Mouse (Mus musculus) cerebellum, adult 2 months (tissue): Measurements from ENCODE around the gene Qrich1. TPM values are rescaled to one million over a fixed set of nuclear protein-coding genes. Genes with fewer than 3 reads are reported as not detected.
A peak's percentile ranks its signal among the peaks of the same experiment; 100 is the strongest.

Source experiments
- DNase-seq, 2 experiments: peaks; one replicate each; pipeline ENCODE4 v3.0.0; 2021
- H3K27ac ChIP-seq: fragments of 200-500 bp; 2 replicates; pipeline ENCODE4 v1.5.1; 2012; ENCODE audit warnings: low read length, control low read depth, inconsistent platforms; ENCODE audit not compliant: insufficient read depth
- H3K27me3 ChIP-seq: fragments of 200-500 bp; 2 replicates; pipeline ENCODE4 v1.6.1; 2012; ENCODE audit warnings: inconsistent platforms, mild to moderate bottlenecking, low read length, moderate library complexity; ENCODE audit not compliant: control insufficient read depth, insufficient read depth
- H3K4me1 ChIP-seq: fragments of 200-500 bp; 2 replicates; pipeline ENCODE4 v1.6.1; 2011; ENCODE audit warnings: low read length; ENCODE audit not compliant: control insufficient read depth, insufficient read depth
- H3K4me3 ChIP-seq: fragments of 200-500 bp; replicated peaks from 2 replicates; pipeline ENCODE3; 2011; ENCODE audit warnings: mild to moderate bottlenecking, low read depth, low read length, control low read depth; ENCODE audit not compliant: insufficient read depth
- CTCF ChIP-seq: fragments of 200-500 bp; IDR thresholded peaks from 2 replicates; pipeline ENCODE4 v1.5.1; 2011; ENCODE audit warnings: low read depth, mild to moderate bottlenecking, control low read depth, low read length, moderate library complexity, borderline replicate concordance; ENCODE audit not compliant: insufficient read depth
- POLR2A ChIP-seq: fragments of 200-500 bp; IDR thresholded peaks from 2 replicates; pipeline ENCODE4 v1.6.1; 2011; ENCODE audit warnings: low read length, control low read depth, borderline replicate concordance; ENCODE audit not compliant: insufficient read depth
- WGBS: fragments of 180-500 bp; shearing (Covaris S2); methylation state at CpG from one replicate; pipeline ENCODE4 v1.1.7; 2018; 5-methylcytosine and 5-hydroxymethylcytosine counted together
- polyA plus RNA-seq: library from polyadenylated mRNA; depleted of rRNA; stranded (reverse); fragments of >200 nt; gene quantifications from 2 replicates; pipeline ENCODE4 v1.2.3, GENCODE M21; 2012

Gene Qrich1
- polyA plus RNA-seq, 1 experiment = 117 TPM

GRCm38 (mm10) chr9:108489215-108489614 lies 27.4 kb upstream of the Qrich1 start:
- no peak overlapping the region for H3K4me3 ChIP-seq
- H3K27me3 ChIP-seq = no peaks in the 10 kb centered on the region
- WGBS = 93% methylated on average over 20 of the region's 20 CpGs
- H3K4me1 ChIP-seq = peaks cover 16% of the 10 kb centered on the region
- no peak for TF ChIP-seq POLR2A
- no peak for TF ChIP-seq CTCF
- DNase-seq = no peak
- peak overlapping the region; percentile 88; the same call in 1 of the 2 replicates for H3K27ac ChIP-seq

DNA sequence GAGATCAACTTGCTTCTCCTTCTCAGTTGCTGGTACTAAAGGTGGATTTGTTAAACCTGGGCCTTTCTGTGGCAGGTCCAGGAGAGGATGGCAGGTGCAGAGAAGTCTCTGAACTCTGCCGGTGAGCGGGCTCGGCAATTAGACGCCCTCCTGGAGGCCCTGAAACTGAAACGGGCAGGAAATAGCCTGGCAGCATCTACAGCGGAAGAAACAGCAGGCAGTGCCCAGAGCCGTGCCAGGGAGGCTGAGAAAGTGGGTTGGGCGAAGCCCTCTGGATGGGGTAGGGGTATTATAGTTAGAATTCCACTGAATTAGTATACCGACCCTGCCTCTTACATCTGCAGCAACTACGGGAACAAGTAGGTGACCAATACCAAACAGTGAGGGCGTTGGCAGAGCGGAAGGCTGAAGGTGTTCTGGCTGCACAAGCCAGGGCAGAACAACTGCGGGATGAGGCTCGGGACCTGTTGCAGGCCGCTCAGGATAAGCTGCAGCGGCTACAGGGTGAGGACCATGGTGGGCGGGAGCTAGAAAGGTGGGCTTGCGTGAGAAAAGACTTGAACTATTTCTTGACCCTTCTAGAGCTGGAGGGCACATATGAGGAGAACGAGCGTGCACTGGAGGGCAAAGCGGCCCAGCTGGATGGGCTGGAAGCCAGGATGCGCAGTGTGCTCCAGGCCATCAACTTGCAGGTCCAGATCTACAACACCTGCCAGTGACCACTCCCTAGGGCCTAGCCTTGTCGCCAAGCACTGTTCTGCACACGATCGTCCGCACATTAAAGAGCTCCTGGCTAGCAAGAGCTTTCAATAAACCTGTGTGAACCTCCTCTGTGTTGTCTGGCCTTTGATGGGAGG lies 26.7 kb upstream of the Qrich1 start:
- Histone ChIP-seq H3K27ac (peak overlapping the region; percentile 88), H3K4me1 (peaks cover 16% of the 10 kb centered on the region), H3K27me3 (no peaks in the 10 kb centered on the region), H3K4me3 (peak overlapping the region; percentile 77)
- no peak for TF ChIP-seq CTCF
- no peak for TF ChIP-seq POLR2A
- DNase-seq = peak in 1 of 2 experiments; percentile 37
- WGBS = 24% methylated on average over 26 of the region's 26 CpGs

- WGBS = under 1% methylated on average over 69 of the region's 69 CpGs
- no peak for TF ChIP-seq CTCF
- peak; percentile 81; the same call in 1 of the 2 replicates for TF ChIP-seq POLR2A
Observed at GRCm38 (mm10) chr9:108490559-108491285, 25.9 kb upstream of the Qrich1 start, which contains the start of gene Usp19. Usp19 (plus strand) TSS chr9:108490602.

GRCm38 (mm10) chr9:108491286-108491580 lies 25.4 kb upstream of the Qrich1 start:
- Histone ChIP-seq H3K4me3 (peak overlapping the region; percentile 77), H3K27me3 (no peaks in the 10 kb centered on the region), H3K4me1 (peaks cover 16% of the 10 kb centered on the region), H3K27ac (peak overlapping the region; percentile 91)
- DNase-seq = no peak
- WGBS = 4% methylated on average over 12 of the region's 12 CpGs
- no peak for TF ChIP-seq POLR2A
- no peak for TF ChIP-seq CTCF

More at GRCm38 (mm10) chr9:108490559-108491285, 25.9 kb upstream of the Qrich1 start, which contains the start of gene Usp19:
- Histone ChIP-seq H3K27ac (peak within 1 kb of the TSS; percentile 91), H3K27me3 (no peaks in the 10 kb centered on the region), H3K4me3 (peak within 1 kb of the TSS; percentile 77), H3K4me1 (peaks cover 16% of the 10 kb centered on the region)
- peak; percentile 96 to 98 for DNase-seq

GRCm38 (mm10) chr9:108492043-108492750 lies 24.4 kb upstream of the Qrich1 start:
- H3K4me3 ChIP-seq = peak overlapping the region; percentile 77
- peak in 1 of 2 experiments; percentile 34 for DNase-seq
- TF ChIP-seq POLR2A = no peak
- no peak for TF ChIP-seq CTCF
- peaks cover 16% of the 10 kb centered on the region for H3K4me1 ChIP-seq
- WGBS = 27% methylated on average over 16 of the region's 16 CpGs
- no peaks in the 10 kb centered on the region for H3K27me3 ChIP-seq
- no peak overlapping the region for H3K27ac ChIP-seq

DNA sequence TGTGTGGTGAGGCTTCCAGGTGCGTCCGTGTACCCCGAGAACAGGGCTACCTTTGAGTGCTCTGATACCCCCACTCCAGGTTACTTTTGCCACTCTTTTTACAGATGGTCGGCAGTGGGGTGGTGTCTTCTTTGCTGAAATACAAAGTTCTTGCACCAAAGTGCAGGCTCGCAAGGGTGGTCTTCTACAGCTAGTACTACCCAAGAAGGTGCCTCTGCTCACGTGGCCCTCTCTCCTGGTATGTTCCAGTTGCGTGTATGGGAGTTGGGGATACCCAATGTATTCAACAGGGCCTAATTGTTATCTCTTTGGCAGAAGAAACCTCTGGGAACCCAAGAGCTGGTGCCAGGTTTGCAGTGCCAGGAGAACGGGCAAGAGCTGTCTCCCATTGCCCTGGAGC lies 23.4 kb upstream of the Qrich1 start:
- DNase-seq = no peak
- WGBS = 91% methylated on average over 8 of the region's 8 CpGs
- H3K4me1 ChIP-seq = peaks cover 16% of the 10 kb centered on the region
- TF ChIP-seq CTCF (no peak), POLR2A (no peak)
- no peaks in the 10 kb centered on the region for H3K27me3 ChIP-seq
- H3K27ac ChIP-seq = no peak overlapping the region
- no peak overlapping the region for H3K4me3 ChIP-seq

GRCm38 (mm10) chr9:108494146-108494825 lies 22.3 kb upstream of the Qrich1 start:
- TF ChIP-seq POLR2A = no peak
- TF ChIP-seq CTCF = no peak
- no peak overlapping the region for H3K4me3 ChIP-seq
- no peak overlapping the region for H3K27ac ChIP-seq
- H3K4me1 ChIP-seq = peaks cover 13% of the 10 kb centered on the region
- 94% methylated on average over 19 of the region's 19 CpGs for WGBS
- no peak for DNase-seq
- no peaks in the 10 kb centered on the region for H3K27me3 ChIP-seq
